ENCODE assay signal across 11 mouse cellular contexts in the genomic region with DNA sequence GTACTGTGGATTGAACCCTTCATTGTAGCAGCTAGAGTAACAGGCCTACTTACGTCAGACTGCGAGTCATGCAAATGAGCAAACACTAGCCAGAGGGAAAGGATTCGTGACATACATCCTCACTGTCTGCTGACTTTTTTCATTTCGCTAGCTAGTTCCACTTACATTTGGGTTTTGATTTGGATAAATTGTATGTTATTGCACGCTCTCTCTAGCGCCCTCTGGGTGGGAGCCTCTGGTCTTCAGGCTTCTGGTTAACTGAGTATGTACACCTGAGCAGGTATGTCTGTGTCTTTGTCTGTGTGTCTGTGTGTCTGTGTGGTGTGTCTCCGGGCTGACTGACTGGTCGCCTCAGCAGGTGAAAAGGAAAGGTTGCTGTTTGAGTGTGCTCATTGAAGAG. TPM values are rescaled to one million over a fixed set of nuclear protein-coding genes. Genes with fewer than 3 reads are reported as not detected.
DNase-seq lines count a peak whose midpoint lies in the region; ATAC-seq and TF ChIP-seq lines count a peak whose summit lies in the region.
"Had no signal": no experiment of that assay in that cellular context is flagged by ENCODE, and none has a peak within 500 bp of the region (broad histone marks: within the 10 kb centered on the region; RNA-seq: fewer than 3 reads in every experiment).

No protein-coding gene starts in this region.

- H3K4me1 ChIP-seq in cerebellum, adult 2 months (ENCODE audit: control insufficient read depth, insufficient read depth, low read length): peaks cover 11% of the 10 kb centered on the region
- no peaks in the 10 kb centered on the region for H3K4me1 ChIP-seq in kidney, embryonic 14.5 days (ENCODE audit: control insufficient read depth, insufficient read depth, low read length)
- H3K4me1 ChIP-seq: hindbrain, embryonic 10.5 days had no signal

- H3K9me3 ChIP-seq in kidney, embryonic 14.5 days (ENCODE audit: control insufficient read depth, low read length): no peaks in the 10 kb centered on the region
- H3K9me3 ChIP-seq: forebrain, embryonic 10.5 days; hindbrain, embryonic 10.5 days had no signal

- TF ChIP-seq CTCF in cerebellum, adult 2 months (IDR thresholded peaks at IDR 0.05; ENCODE audit: borderline replicate concordance, insufficient read depth, low read depth, low read length): peak; percentile 44; the same call in 1 of the 2 replicates

- no peak overlapping the region for H3K4me2 ChIP-seq in kidney, embryonic 14.5 days (replicated peaks; ENCODE audit: low read depth, low read length)

- no peaks in the 10 kb centered on the region for H3K27me3 ChIP-seq in cerebellum, adult 2 months (ENCODE audit: control insufficient read depth, insufficient read depth, low read length)
- H3K27me3 ChIP-seq in kidney, embryonic 14.5 days (ENCODE audit: control insufficient read depth, insufficient read depth, low read length): no peaks in the 10 kb centered on the region

- no peak for ATAC-seq in kidney, embryonic 14.5 days (ENCODE audit: low FRiP score, low TSS enrichment)

- no peak for TF ChIP-seq POLR2A in cerebellum, adult 2 months (IDR thresholded peaks at IDR 0.05; ENCODE audit: borderline replicate concordance, insufficient read depth, low read length)

- DNase-seq in cerebellum, adult 2 months: peak in 1 of 2 experiments; percentile 41
- DNase-seq in cerebellum, postnatal 4 days (ENCODE audit: low spot score in 2 of 2): no peak
- peak; percentile 48 to 51 for DNase-seq in kidney, postnatal 4 days
- DNase-seq in right cerebral cortex, postnatal 4 days: peak; percentile 38
- no peak for DNase-seq in right cerebral cortex, postnatal 36 days (ENCODE audit: low spot score in 2 of 2)
- DNase-seq in thymus, postnatal 36 days: peak; percentile 50 to 60
- no peak for DNase-seq in layer of hippocampus, adult 8-10 months (ENCODE audit: low spot score in 2 of 2)
- DNase-seq: right cerebral cortex, postnatal 14 days had no signal

- peaks cover 16% of the 10 kb centered on the region; the same call in 1 of the 2 replicates for H3K36me3 ChIP-seq in kidney, embryonic 14.5 days (ENCODE audit: control insufficient read depth, insufficient read depth, low read length)

- no peak overlapping the region for H3K27ac ChIP-seq in cerebellum, adult 2 months (ENCODE audit: insufficient read depth, low read length)
- H3K27ac ChIP-seq in kidney, embryonic 14.5 days (ENCODE audit: low read depth, low read length): no peak overlapping the region
- H3K27ac ChIP-seq: forebrain, embryonic 10.5 days; hindbrain, embryonic 10.5 days had no signal

- no peak overlapping the region for H3K9ac ChIP-seq in kidney, embryonic 14.5 days (ENCODE audit: low read depth, low read length)

- no peak overlapping the region for H3K4me3 ChIP-seq in cerebellum, adult 2 months (replicated peaks; ENCODE audit: insufficient read depth, low read depth, low read length)
- no peak overlapping the region for H3K4me3 ChIP-seq in kidney, embryonic 14.5 days (ENCODE audit: low read length)
- H3K4me3 ChIP-seq: forebrain, embryonic 10.5 days; hindbrain, embryonic 10.5 days had no signal

- WGBS in cerebellum, adult 2 months: 88% methylated on average over 8 of the region's 8 CpGs
- WGBS in kidney, embryonic 14.5 days: 84% methylated on average over 8 of the region's 8 CpGs

RNA-seq across cellular contexts. Expression of gene Actr10, which starts 40.2 kb away (rescaled TPM):
- 108 and 110 TPM in 2 replicates for polyA plus RNA-seq in cerebellum, adult 2 months (2012; rRNA removed)
- polyA plus RNA-seq in kidney, embryonic 14.5 days (2014; fragmentation: Nextera tagmentation; extraction: Ambion mirVana): 249 and 257 TPM in 2 replicates
- 100 to 1,000 TPM; 148 to 170 (median 156) TPM for total RNA-seq in layer of hippocampus, adult 8-10 months (2022)

Comparison
In these comparisons a context has a peak if more than half of its experiments do, and no peak if none do; other contexts are left out.
1. DNase-seq: peak in kidney, postnatal 4 days (2 of 2), right cerebral cortex, postnatal 4 days (single experiment) and thymus, postnatal 36 days (2 of 2); none in cerebellum, postnatal 4 days (0 of 2), right cerebral cortex, postnatal 36 days (0 of 2) and layer of hippocampus, adult 8-10 months (0 of 2).